Mouse (Mus musculus) ovary, postnatal 14 days (tissue): ENCODE data around the gene Pde3a.

Experiments
- DNase-seq: peaks from one replicate; pipeline ENCODE4 v3.0.0; 2022; ENCODE audit warnings: low spot score

Pde3a gene

GRCm38 (mm10) chr6:141328071-141328470 lies 79.0 kb downstream of the Pde3a start:
- no peak for DNase-seq

GRCm38 (mm10) chr6:141331464-141331863 lies 82.4 kb downstream of the Pde3a start:
- no peak for DNase-seq

- DNase-seq = no peak
Observed at GRCm38 (mm10) chr6:141332613-141333165, 83.6 kb downstream of the Pde3a start.

- no peak for DNase-seq
Observed at GRCm38 (mm10) chr6:141333245-141333644, 84.2 kb downstream of the Pde3a start.

- no peak for DNase-seq
Observed at GRCm38 (mm10) chr6:141335878-141336277, 86.8 kb downstream of the Pde3a start.

- no peak for DNase-seq
Observed at GRCm38 (mm10) chr6:141336438-141336837, 87.4 kb downstream of the Pde3a start.

- no peak for DNase-seq
Observed at GRCm38 (mm10) chr6:141337673-141338072, 88.6 kb downstream of the Pde3a start.

GRCm38 (mm10) chr6:141341385-141341784 lies 92.3 kb downstream of the Pde3a start:
- no peak for DNase-seq

GRCm38 (mm10) chr6:141347870-141348269 lies 98.8 kb downstream of the Pde3a start:
- no peak for DNase-seq

- no peak for DNase-seq
Observed at GRCm38 (mm10) chr6:141348542-141348941, 99.5 kb downstream of the Pde3a start.

- DNase-seq = no peak
Observed at GRCm38 (mm10) chr6:141350261-141350660, 101.2 kb downstream of the Pde3a start.

- no peak for DNase-seq
Observed at GRCm38 (mm10) chr6:141352277-141352676, 103.2 kb downstream of the Pde3a start.

- DNase-seq = no peak
Observed at GRCm38 (mm10) chr6:141363664-141364063, 114.6 kb downstream of the Pde3a start.

- DNase-seq = no peak
Observed at GRCm38 (mm10) chr6:141367037-141367436, 118.0 kb downstream of the Pde3a start.

GRCm38 (mm10) chr6:141372697-141373096 lies 123.6 kb downstream of the Pde3a start:
- no peak for DNase-seq

GRCm38 (mm10) chr6:141374469-141375057 lies 125.5 kb downstream of the Pde3a start:
- DNase-seq = no peak

GRCm38 (mm10) chr6:141375155-141375554 lies 126.1 kb downstream of the Pde3a start:
- no peak for DNase-seq

GRCm38 (mm10) chr6:141380927-141381326 lies 131.9 kb downstream of the Pde3a start:
- DNase-seq = no peak

GRCm38 (mm10) chr6:141381473-141381872 lies 132.4 kb downstream of the Pde3a start:
- DNase-seq = no peak

- no peak for DNase-seq
Observed at GRCm38 (mm10) chr6:141381881-141382370, 132.9 kb downstream of the Pde3a start.

GRCm38 (mm10) chr6:141388104-141388503 lies 139.0 kb downstream of the Pde3a start:
- no peak for DNase-seq

- no peak for DNase-seq
Observed at GRCm38 (mm10) chr6:141395926-141396325, 146.9 kb downstream of the Pde3a start.

- DNase-seq = no peak
Observed at GRCm38 (mm10) chr6:141399411-141399810, 150.3 kb downstream of the Pde3a start.

GRCm38 (mm10) chr6:141403943-141404342 lies 154.9 kb downstream of the Pde3a start:
- DNase-seq = no peak
